Mouse (Mus musculus) liver, postnatal 0 days (tissue): ENCODE measurements at regions not wholly inside any gene's neighbourhood (a gene's known extent, or its start where the extent isn't known, plus 50 kb on each side); places are given as distances from the start of the nearest gene placed in this dataset.

Experiments used
- CTCF ChIP-seq: sonication (generic); IDR thresholded peaks from 2 replicates; pipeline ENCODE4 v1.5.1; 2016; ENCODE audit warnings: antibody characterized with exemption, low read depth
- EP300 ChIP-seq: IDR thresholded peaks from 2 replicates; pipeline ENCODE4 v1.6.1; 2016; ENCODE audit warnings: antibody characterized with exemption, low read depth, mild to moderate bottlenecking

GRCm38 (mm10) chr16:76621715-76622114 lies 248.1 kb upstream of the Nrip1 start:
- TF ChIP-seq CTCF (no peak), EP300 (no peak)
